Mouse (Mus musculus) limb, embryonic 14.5 days (tissue): ENCODE data around the gene P2ry6. TPM values are rescaled to one million over a fixed set of nuclear protein-coding genes. Genes with fewer than 3 reads are reported as not detected.

ENCODE experiments used
- ATAC-seq: fragments of 200-750 bp; cut with Nextera tagmentation; 2 replicates; pipeline ENCODE4 v1.8.0; 2017; ENCODE audit warnings: low read depth, moderate number of reproducible peaks, moderate TSS enrichment; ENCODE audit not compliant: low FRiP score
- DNase-seq: peaks from one replicate; pipeline ENCODE4 v3.0.0-alpha.2; 2015; ENCODE audit warnings: low spot score
- H3K27ac ChIP-seq: fragments of 300-500 bp; sonication (generic); replicated peaks from 2 replicates; pipeline ENCODE4 v1.5.1; 2014; ENCODE audit warnings: low read depth, mild to moderate bottlenecking, low read length, moderate library complexity, mixed read lengths
- H3K27me3 ChIP-seq: fragments of 300-500 bp; sonication (generic); 2 replicates; pipeline ENCODE4 v1.6.1; 2014; ENCODE audit warnings: low read length, mixed read lengths; ENCODE audit not compliant: control insufficient read depth, insufficient read depth
- H3K36me3 ChIP-seq: fragments of 300-500 bp; sonication (generic); 2 replicates; pipeline ENCODE4 v1.6.1; 2014; ENCODE audit warnings: mild to moderate bottlenecking, low read length, moderate library complexity, mixed read lengths; ENCODE audit not compliant: control insufficient read depth, insufficient read depth
- H3K4me1 ChIP-seq: fragments of 300-500 bp; sonication (generic); 2 replicates; pipeline ENCODE4 v1.6.1; 2014; ENCODE audit warnings: antibody characterized with exemption, low read length, mixed read lengths; ENCODE audit not compliant: control insufficient read depth, insufficient read depth
- H3K4me2 ChIP-seq: fragments of 300-500 bp; sonication (generic); replicated peaks from 2 replicates; pipeline ENCODE4 v1.6.1; 2014; ENCODE audit warnings: low read depth, mild to moderate bottlenecking, low read length, moderate library complexity; ENCODE audit not compliant: severe bottlenecking
- H3K4me3 ChIP-seq: fragments of 300-500 bp; sonication (generic); replicated peaks from 2 replicates; pipeline ENCODE4 v1.5.1; 2014; ENCODE audit warnings: low read length
- H3K9ac ChIP-seq: fragments of 300-500 bp; sonication (generic); 2 replicates; pipeline ENCODE4 v1.6.1; 2014; ENCODE audit warnings: mild to moderate bottlenecking, low read depth, low read length, moderate library complexity; ENCODE audit not compliant: severe bottlenecking
- H3K9me3 ChIP-seq: fragments of 300-500 bp; sonication (generic); 2 replicates; pipeline ENCODE4 v1.6.1; 2016; ENCODE audit warnings: low read length; ENCODE audit not compliant: control insufficient read depth
- POLR2A ChIP-seq: fragments of 200-500 bp; IDR thresholded peaks from 2 replicates; pipeline ENCODE4 v1.8.0; 2012; ENCODE audit warnings: inconsistent platforms, mild to moderate bottlenecking, moderate library complexity, borderline replicate concordance; ENCODE audit not compliant: insufficient read depth, insufficient read length; ENCODE audit errors: extremely low read depth
- WGBS: fragments of 180-500 bp; shearing (Covaris S2); extraction: QIAGEN DNeasy Blood & Tissue Kit; methylation state at CpG from one replicate; pipeline ENCODE4 v1.1.7; 2014; 5-methylcytosine and 5-hydroxymethylcytosine counted together
- polyA plus RNA-seq, 2 experiments: library from polyadenylated mRNA; depleted of rRNA in 1 of 2; stranded (reverse) in 1 of 2; unstranded in 1 of 2; fragments of >200 nt; fragmentation: Nextera tagmentation in 1 of 2; extraction: Ambion mirVana in 1 of 2; gene quantifications; 2 replicates each; pipeline versions ENCODE4 v1.2.1 to v1.2.3; 2012 to 2014

P2ry6 gene
- polyA plus RNA-seq, 2 experiments = 5.3 to 5.9 TPM

GRCm38 (mm10) chr7:100917751-100918150 lies 56.7 kb downstream of the P2ry6 start:
- Histone ChIP-seq H3K4me1 (peaks cover 48% of the 10 kb centered on the region), H3K9ac (peak overlapping the region; percentile 38), H3K27ac (peak overlapping the region; percentile 67), H3K4me2 (peak overlapping the region; percentile 17; the same call in 1 of the 2 replicates), H3K27me3 (no peaks in the 10 kb centered on the region), H3K36me3 (peaks cover 43% of the 10 kb centered on the region), H3K4me3 (no peak overlapping the region), H3K9me3 (no peaks in the 10 kb centered on the region)
- 54% methylated on average over 6 of the region's 6 CpGs for WGBS
- DNase-seq (no peak), ATAC-seq (no peak)
- no peak for TF ChIP-seq POLR2A

- WGBS = 78% methylated on average over 6 of the region's 6 CpGs
- DNase-seq = no peak
- Histone ChIP-seq H3K4me1 (peaks cover 54% of the 10 kb centered on the region), H3K4me2 (no peak overlapping the region), H3K9ac (no peak overlapping the region), H3K9me3 (no peaks in the 10 kb centered on the region), H3K27ac (no peak overlapping the region), H3K4me3 (no peak overlapping the region), H3K36me3 (peaks cover 31% of the 10 kb centered on the region), H3K27me3 (no peaks in the 10 kb centered on the region)
- no peak for TF ChIP-seq POLR2A
- no peak for ATAC-seq
Measured at GRCm38 (mm10) chr7:100916526-100916925, 57.9 kb downstream of the P2ry6 start.

GRCm38 (mm10) chr7:100915204-100915603 lies 59.2 kb downstream of the P2ry6 start:
- no peak overlapping the region for H3K4me2 ChIP-seq
- H3K27me3 ChIP-seq = no peaks in the 10 kb centered on the region
- TF ChIP-seq POLR2A = no peak
- H3K4me3 ChIP-seq = no peak overlapping the region
- H3K4me1 ChIP-seq = peaks cover 56% of the 10 kb centered on the region
- DNase-seq = no peak
- ATAC-seq = no peak
- H3K9me3 ChIP-seq = no peaks in the 10 kb centered on the region
- WGBS = 56% methylated on average over 5 of the region's 5 CpGs
- H3K9ac ChIP-seq = no peak overlapping the region
- peaks cover 27% of the 10 kb centered on the region for H3K36me3 ChIP-seq
- peak overlapping the region; percentile 5; the same call in 1 of the 2 replicates for H3K27ac ChIP-seq

- no peak for ATAC-seq
- no peak overlapping the region for H3K4me3 ChIP-seq
- peaks cover 25% of the 10 kb centered on the region for H3K36me3 ChIP-seq
- H3K4me1 ChIP-seq = peaks cover 36% of the 10 kb centered on the region
- no peak for TF ChIP-seq POLR2A
- 0 out of 2 replicates have a peak overlapping the region, but pooled peaks have one; percentile 26 for H3K27ac ChIP-seq
- no peaks in the 10 kb centered on the region for H3K9me3 ChIP-seq
- WGBS = 39% methylated on average over 9 of the region's 9 CpGs
- no peak overlapping the region for H3K4me2 ChIP-seq
- no peaks in the 10 kb centered on the region for H3K27me3 ChIP-seq
- no peak for DNase-seq
- peak overlapping the region; percentile 36; the same call in 1 of the 2 replicates for H3K9ac ChIP-seq
Measured at GRCm38 (mm10) chr7:100911791-100912190, 62.7 kb downstream of the P2ry6 start.

GRCm38 (mm10) chr7:100911246-100911770 lies 63.1 kb downstream of the P2ry6 start:
- no peak for ATAC-seq
- no peak overlapping the region for H3K4me2 ChIP-seq
- no peak overlapping the region for H3K4me3 ChIP-seq

More at GRCm38 (mm10) chr7:100911246-100911770, 63.1 kb downstream of the P2ry6 start:
- H3K27me3 ChIP-seq = no peaks in the 10 kb centered on the region
- DNase-seq = no peak
- H3K4me1 ChIP-seq = peaks cover 33% of the 10 kb centered on the region
- H3K9ac ChIP-seq = peak overlapping the region; percentile 16; the same call in 1 of the 2 replicates
- 34% methylated on average over 2 of the region's 2 CpGs for WGBS
- no peaks in the 10 kb centered on the region for H3K9me3 ChIP-seq
- TF ChIP-seq POLR2A = no peak
- H3K27ac ChIP-seq = 0 out of 2 replicates have a peak overlapping the region, but pooled peaks have one; percentile 26
- peaks cover 21% of the 10 kb centered on the region for H3K36me3 ChIP-seq
